ENCODE assay signal across 18 mouse cellular contexts in the genomic region with DNA sequence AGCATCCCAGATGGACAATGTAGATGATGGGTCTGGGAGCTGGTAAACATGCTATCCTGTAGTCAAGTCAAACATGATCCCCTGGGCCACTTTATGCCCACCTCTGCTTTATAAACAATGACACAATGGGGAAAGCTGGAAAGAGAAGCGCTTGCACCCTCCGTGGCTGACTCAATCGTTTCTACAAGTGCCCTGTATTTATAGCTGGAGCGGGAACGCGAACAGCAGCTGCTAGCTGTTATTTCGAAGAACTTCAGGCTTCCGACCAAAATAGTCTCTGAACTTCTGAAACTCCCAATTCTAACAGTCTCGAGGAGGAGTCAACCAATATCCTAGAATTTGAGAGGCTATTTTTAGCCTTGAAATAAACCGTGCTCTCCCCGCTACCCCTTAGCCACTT.
DNase-seq lines count a peak whose midpoint lies in the region; ATAC-seq lines count a peak whose summit lies in the region.
"Had no signal": no experiment of that assay in that cellular context is flagged by ENCODE, and none has a peak within 500 bp of the region (broad histone marks: within the 10 kb centered on the region; RNA-seq: fewer than 3 reads in every experiment).

No protein-coding gene starts in this region.

- H3K36me3 ChIP-seq in forebrain, embryonic 12.5 days (replicated peaks): no peaks in the 10 kb centered on the region
- H3K36me3 ChIP-seq: embryonic facial prominence, embryonic 13.5 days; liver, embryonic 15.5 days; midbrain, embryonic 12.5 days; neural tube, embryonic 13.5 days had no signal

- no peak overlapping the region for H3K4me3 ChIP-seq in forebrain, embryonic 12.5 days (replicated peaks)
- H3K4me3 ChIP-seq: embryonic facial prominence, embryonic 13.5 days; liver, embryonic 15.5 days; midbrain, embryonic 12.5 days; neural tube, embryonic 13.5 days had no signal

- 92% methylated on average over 11 of the region's 11 CpGs for WGBS in forebrain, embryonic 12.5 days

- no peaks in the 10 kb centered on the region for H3K9me3 ChIP-seq in forebrain, embryonic 12.5 days
- H3K9me3 ChIP-seq: embryonic facial prominence, embryonic 13.5 days; liver, embryonic 15.5 days; midbrain, embryonic 12.5 days; neural tube, embryonic 13.5 days had no signal

- no peak overlapping the region for H3K9ac ChIP-seq in forebrain, embryonic 12.5 days
- H3K9ac ChIP-seq: embryonic facial prominence, embryonic 13.5 days; liver, embryonic 15.5 days; midbrain, embryonic 12.5 days; neural tube, embryonic 13.5 days had no signal

- ATAC-seq in granulocyte monocyte progenitor cell, adult 5-6 weeks (replicated peaks; ENCODE audit: poor library complexity, severe bottlenecking): no peak
- ATAC-seq in forebrain, embryonic 12.5 days (ENCODE audit: low FRiP score): no peak

- peak; percentile 9 to 12 for DNase-seq in kidney, postnatal 4 days
- no peak for DNase-seq in kidney, adult 8-10 months
- DNase-seq in frontal cortex, adult 2 months (ENCODE audit: extremely low spot score in 1 of 2, low spot score in 1 of 2): peak; percentile 36 to 67
- peak; percentile 30 to 48 for DNase-seq in frontal cortex, postnatal 36 days (ENCODE audit: low spot score in 2 of 2)
- peak; percentile 52 to 60 for DNase-seq in right cerebral cortex, adult 2 months (ENCODE audit: low spot score in 2 of 2)
- no peak for DNase-seq in cerebellum, postnatal 14 days
- DNase-seq: adrenal gland, adult 2 months; cerebellum, adult 8-10 months; gastrocnemius, postnatal 36 days; kidney, adult 18-20 months; kidney, postnatal 36 days; thymus, postnatal 4 days had no signal

- H3K4me2 ChIP-seq in forebrain, embryonic 12.5 days: no peak overlapping the region
- H3K4me2 ChIP-seq: embryonic facial prominence, embryonic 13.5 days; liver, embryonic 15.5 days; midbrain, embryonic 12.5 days; neural tube, embryonic 13.5 days had no signal

- H3K27me3 ChIP-seq in forebrain, embryonic 12.5 days: no peaks in the 10 kb centered on the region
- H3K27me3 ChIP-seq: embryonic facial prominence, embryonic 13.5 days; liver, embryonic 15.5 days; midbrain, embryonic 12.5 days; neural tube, embryonic 13.5 days had no signal

- no peaks in the 10 kb centered on the region for H3K4me1 ChIP-seq in forebrain, embryonic 12.5 days
- H3K4me1 ChIP-seq: liver, embryonic 15.5 days; midbrain, embryonic 12.5 days; neural tube, embryonic 13.5 days had no signal

- H3K27ac ChIP-seq in forebrain, embryonic 12.5 days: no peak overlapping the region
- H3K27ac ChIP-seq: embryonic facial prominence, embryonic 13.5 days; liver, embryonic 15.5 days; midbrain, embryonic 12.5 days; neural tube, embryonic 13.5 days had no signal

Comparison
In these comparisons a context has a peak if more than half of its experiments do, and no peak if none do; other contexts are left out.
1. DNase-seq: peak in kidney, postnatal 4 days (2 of 2), frontal cortex, adult 2 months (2 of 2), frontal cortex, postnatal 36 days (2 of 2) and right cerebral cortex, adult 2 months (2 of 2); none in kidney, adult 8-10 months (0 of 2) and cerebellum, postnatal 14 days (0 of 2).